In the genomic region with DNA sequence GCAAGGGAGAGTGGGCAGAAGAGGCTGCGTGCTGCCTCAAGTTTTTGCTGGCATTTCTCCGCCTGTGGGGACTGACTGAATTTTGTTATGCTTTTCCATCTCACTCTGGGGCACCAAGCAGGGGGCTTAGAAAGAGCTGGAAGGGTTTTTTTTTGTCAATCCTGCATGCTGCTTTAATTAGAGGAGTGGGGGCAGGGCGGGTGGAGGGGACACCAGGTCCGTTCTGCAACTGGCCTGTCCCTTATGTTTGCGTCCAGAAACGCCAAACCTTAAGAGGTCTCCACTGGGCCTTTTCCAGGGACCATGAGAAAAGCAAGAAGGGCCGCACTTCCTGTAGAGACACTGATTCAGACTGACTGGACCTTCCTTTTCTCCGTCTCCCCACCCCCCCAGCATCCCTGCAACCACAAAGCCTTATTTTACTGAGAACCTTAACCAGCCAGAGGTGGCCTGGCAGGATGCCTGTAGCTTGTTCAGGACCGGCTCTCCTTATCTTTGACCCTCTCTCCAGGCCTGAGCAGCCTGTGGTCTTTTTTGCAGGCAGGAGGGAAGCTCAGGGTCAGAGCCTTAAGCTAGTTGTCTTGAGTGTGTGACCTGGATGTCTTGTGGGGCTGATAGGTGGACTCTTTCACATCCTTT, we compare ENCODE assay signal across 7 mouse cellular contexts. TPM values are rescaled to one million over a fixed set of nuclear protein-coding genes. Genes with fewer than 3 reads are reported as not detected.
DNase-seq lines count a peak whose midpoint lies in the region; ATAC-seq and TF ChIP-seq lines count a peak whose summit lies in the region.

No protein-coding gene starts in this region.

- H3K27ac ChIP-seq in heart, embryonic 11.5 days (ENCODE audit: low read depth, low read length), result peak overlapping the region; percentile 41
- H3K27ac ChIP-seq in limb, embryonic 10.5 days, result peak overlapping the region; percentile 99
- no peak overlapping the region for H3K27ac ChIP-seq in stomach, embryonic 16.5 days (ENCODE audit: low read length)
- no peak overlapping the region for H3K27ac ChIP-seq in thymus, adult 2 months (ENCODE audit: control insufficient read depth, insufficient read depth, low read length)

- H3K9ac ChIP-seq in heart, embryonic 11.5 days (ENCODE audit: low read depth, low read length), result peak overlapping the region; percentile 99
- H3K9ac ChIP-seq in stomach, embryonic 16.5 days (ENCODE audit: low read length), result peak overlapping the region; percentile 99

- no peak for TF ChIP-seq CTCF in thymus, adult 2 months (IDR thresholded peaks at IDR 0.05; ENCODE audit: borderline replicate concordance, control insufficient read depth, extremely low read depth, insufficient read depth, low read length, poor library complexity)

- peak; percentile 66 for DNase-seq in testis, postnatal 10 days (ENCODE audit: low spot score)
- no peak for DNase-seq in testis, postnatal 14 days (ENCODE audit: low spot score)
- no peak for DNase-seq in limb, embryonic 10.5 days (ENCODE audit: low spot score)
- DNase-seq in thymus, adult 2 months, result no peak
- DNase-seq in urinary bladder, adult 2 months (ENCODE audit: low spot score), result no peak

- H3K36me3 ChIP-seq in heart, embryonic 11.5 days (ENCODE audit: control insufficient read depth, insufficient read depth, low read length), result peaks cover 34% of the 10 kb centered on the region
- H3K36me3 ChIP-seq in limb, embryonic 10.5 days, result peaks cover 62% of the 10 kb centered on the region
- peaks cover 15% of the 10 kb centered on the region for H3K36me3 ChIP-seq in stomach, embryonic 16.5 days (ENCODE audit: control insufficient read depth, insufficient read depth, low read length)
- peaks cover 31% of the 10 kb centered on the region for H3K36me3 ChIP-seq in thymus, adult 2 months (ENCODE audit: control insufficient read depth, insufficient read depth, low read length)

- no peaks in the 10 kb centered on the region for H3K27me3 ChIP-seq in heart, embryonic 11.5 days (ENCODE audit: control insufficient read depth, insufficient read depth, low read length)
- H3K27me3 ChIP-seq in limb, embryonic 10.5 days (ENCODE audit: low read depth, poor library complexity, severe bottlenecking), result no peaks in the 10 kb centered on the region
- H3K27me3 ChIP-seq in stomach, embryonic 16.5 days (ENCODE audit: control insufficient read depth, insufficient read depth, low read length), result no peaks in the 10 kb centered on the region
- H3K27me3 ChIP-seq in thymus, adult 2 months (ENCODE audit: control insufficient read depth, insufficient read depth, low read length), result no peaks in the 10 kb centered on the region

- peak overlapping the region; percentile 100 for H3K4me3 ChIP-seq in heart, embryonic 11.5 days (ENCODE audit: low read depth, low read length)
- peak overlapping the region; percentile 92 for H3K4me3 ChIP-seq in limb, embryonic 10.5 days
- H3K4me3 ChIP-seq in stomach, embryonic 16.5 days (replicated peaks; ENCODE audit: low read length), result peak overlapping the region; percentile 99
- H3K4me3 ChIP-seq in thymus, adult 2 months (ENCODE audit: control insufficient read depth, insufficient read depth, low read length), result no peak overlapping the region

- TF ChIP-seq POLR2A in thymus, adult 2 months (IDR thresholded peaks at IDR 0.05; ENCODE audit: control insufficient read depth, extremely low read depth, insufficient read depth, low read length, poor library complexity), result no peak

- H3K9me3 ChIP-seq in heart, embryonic 11.5 days (replicated peaks; ENCODE audit: control insufficient read depth, low read length), result no peaks in the 10 kb centered on the region
- H3K9me3 ChIP-seq in limb, embryonic 10.5 days (replicated peaks), result no peaks in the 10 kb centered on the region
- H3K9me3 ChIP-seq in stomach, embryonic 16.5 days (replicated peaks; ENCODE audit: control insufficient read depth, low read length), result no peaks in the 10 kb centered on the region

- peak overlapping the region; percentile 97 for H3K4me2 ChIP-seq in heart, embryonic 11.5 days
- H3K4me2 ChIP-seq in stomach, embryonic 16.5 days (ENCODE audit: low read depth, low read length), result peak overlapping the region; percentile 78

- peaks cover 42% of the 10 kb centered on the region for H3K4me1 ChIP-seq in heart, embryonic 11.5 days (ENCODE audit: control insufficient read depth, insufficient read depth, low read length)
- H3K4me1 ChIP-seq in limb, embryonic 10.5 days, result peaks cover 75% of the 10 kb centered on the region
- H3K4me1 ChIP-seq in stomach, embryonic 16.5 days (ENCODE audit: control insufficient read depth, insufficient read depth, low read length), result peaks cover 36% of the 10 kb centered on the region
- H3K4me1 ChIP-seq in thymus, adult 2 months (replicated peaks; ENCODE audit: control insufficient read depth, insufficient read depth, low read length), result peaks cover 41% of the 10 kb centered on the region

- WGBS in heart, embryonic 11.5 days (ENCODE audit: insufficient replicate concordance), result 19% methylated on average over 9 of the region's 9 CpGs
- 18% methylated on average over 9 of the region's 9 CpGs for WGBS in limb, embryonic 10.5 days
- WGBS in stomach, embryonic 16.5 days, result 28% methylated on average over 9 of the region's 9 CpGs
- WGBS in thymus, adult 2 months, result 76% methylated on average over 9 of the region's 9 CpGs

- no peak for ATAC-seq in heart, embryonic 11.5 days (replicated peaks; ENCODE audit: insufficient number of reproducible peaks, low FRiP score, low TSS enrichment)
- no peak for ATAC-seq in stomach, embryonic 16.5 days (ENCODE audit: insufficient read depth, low FRiP score)

RNA-seq across cellular contexts. Expression of gene Ssbp3, which starts 3.0 kb away (rescaled TPM):
- polyA plus RNA-seq in heart, embryonic 11.5 days (2014; fragmentation: Nextera tagmentation; extraction: Ambion mirVana), result 54.2 and 63.4 TPM in 2 replicates
- polyA plus RNA-seq in limb, embryonic 10.5 days (2016; fragmentation: Nextera tagmentation; extraction: Ambion mirVana), result 225 and 250 TPM in 2 replicates
- polyA plus RNA-seq in stomach, embryonic 16.5 days (2015; fragmentation: Nextera tagmentation; extraction: Ambion mirVana), result 48.4 and 52.8 TPM in 2 replicates
- 130 and 147 TPM in 2 replicates for polyA plus RNA-seq in thymus, adult 2 months (2012; rRNA removed)
- 59.0 and 71.8 TPM in 2 replicates for polyA plus RNA-seq in urinary bladder, adult 2 months (2012; rRNA removed)

Comparison
In these comparisons a context has a peak if more than half of its experiments do, and no peak if none do; other contexts are left out.
1. H3K27ac ChIP-seq: peak in heart, embryonic 11.5 days (single experiment) and limb, embryonic 10.5 days (single experiment); none in stomach, embryonic 16.5 days (single experiment) and thymus, adult 2 months (single experiment).